Mouse (Mus musculus): Measurements from ENCODE around the gene Macrod1. TPM values are rescaled to one million over a fixed set of nuclear protein-coding genes. Genes with fewer than 3 reads are reported as not detected.

The Macrod1 gene
- total and polyA plus RNA-seq, 3 experiments, result 56.4 to 134 (median 65.1) TPM

DNA sequence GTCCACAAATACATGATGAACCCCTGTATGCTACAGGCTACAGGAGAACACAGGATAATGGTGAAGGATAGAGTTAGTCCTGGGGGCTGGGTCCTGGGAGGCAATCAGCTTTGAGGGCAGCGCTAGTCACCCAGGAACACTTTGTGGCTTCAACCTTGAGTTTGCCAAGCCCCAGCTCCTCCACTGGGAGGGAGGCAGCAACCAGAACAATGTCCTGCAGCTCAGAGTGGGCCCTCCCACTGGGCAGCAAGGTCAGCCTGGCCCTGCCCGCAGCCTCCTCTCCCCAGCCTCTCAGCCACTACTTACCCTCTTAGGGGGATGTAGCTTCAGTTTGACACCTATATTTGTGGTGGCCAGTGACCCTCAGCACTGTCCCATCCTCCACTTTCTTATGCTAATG is 111.8 kb downstream of the Macrod1 start:
- peak; percentile 46 for DNase-seq

GRCm38 (mm10) chr19:7170916-7171315 is 114.3 kb downstream of the Macrod1 start:
- peak; percentile 64 for DNase-seq

DNA sequence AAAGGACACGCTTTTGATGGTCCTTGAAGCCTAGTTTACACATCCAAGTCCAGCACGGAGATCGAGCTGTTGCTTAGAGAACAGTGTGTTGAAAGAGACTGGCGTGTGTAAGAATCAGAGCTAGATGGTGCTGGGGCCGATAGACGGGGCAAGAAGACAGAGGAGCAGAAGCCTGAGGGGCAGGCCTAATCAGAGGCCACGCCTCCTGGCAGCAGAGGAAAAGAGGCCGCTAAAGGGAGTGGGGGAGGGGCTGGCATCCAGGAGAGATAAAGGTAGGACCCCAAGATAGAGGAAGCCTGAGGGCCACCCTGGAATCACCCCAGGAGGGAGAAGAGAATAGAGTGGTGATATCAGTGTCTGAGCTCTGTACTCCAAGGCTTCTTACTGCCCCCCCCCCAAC is 114.8 kb downstream of the Macrod1 start:
- peak; percentile 26 for DNase-seq

DNA sequence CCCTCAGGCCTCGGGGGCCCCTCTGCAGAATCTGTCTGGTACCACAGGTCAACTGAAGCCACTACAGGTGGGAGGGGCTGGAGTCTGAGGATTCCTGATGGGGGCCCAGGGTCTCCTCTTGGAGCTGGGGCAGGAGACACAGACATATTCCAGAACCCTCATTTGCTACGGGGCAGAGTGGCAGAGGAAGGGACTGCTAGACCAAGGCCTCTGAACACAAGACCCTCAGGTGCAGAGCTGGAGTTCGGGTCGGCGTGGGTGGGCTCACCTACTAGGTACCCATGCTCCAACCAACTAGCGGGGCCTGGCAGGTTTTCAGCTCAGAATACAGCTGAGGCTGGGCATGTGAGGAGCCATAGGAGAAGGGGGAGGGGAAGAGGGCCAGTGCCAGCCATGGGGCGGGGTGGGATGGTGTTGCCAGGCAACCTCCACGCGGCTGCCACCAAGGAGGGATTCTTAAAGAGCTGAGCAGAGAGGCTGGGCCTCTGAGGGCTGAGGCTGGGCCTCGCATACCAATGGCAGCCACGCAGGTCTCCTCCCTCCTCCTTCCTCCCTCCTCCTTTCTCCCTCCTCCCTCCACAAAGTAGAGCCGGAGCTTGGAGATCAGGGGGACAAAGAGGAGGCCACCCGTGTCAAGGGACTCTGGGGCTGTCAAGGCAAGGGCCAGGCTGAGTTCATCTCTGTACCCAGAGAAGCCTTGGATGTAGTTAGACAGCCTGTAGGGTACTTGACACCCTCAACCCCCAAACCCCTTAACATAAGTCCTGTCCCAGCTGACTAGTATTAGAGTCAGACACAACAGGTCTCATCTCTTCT is 115.6 kb downstream of the Macrod1 start:
- no peak for DNase-seq

DNA sequence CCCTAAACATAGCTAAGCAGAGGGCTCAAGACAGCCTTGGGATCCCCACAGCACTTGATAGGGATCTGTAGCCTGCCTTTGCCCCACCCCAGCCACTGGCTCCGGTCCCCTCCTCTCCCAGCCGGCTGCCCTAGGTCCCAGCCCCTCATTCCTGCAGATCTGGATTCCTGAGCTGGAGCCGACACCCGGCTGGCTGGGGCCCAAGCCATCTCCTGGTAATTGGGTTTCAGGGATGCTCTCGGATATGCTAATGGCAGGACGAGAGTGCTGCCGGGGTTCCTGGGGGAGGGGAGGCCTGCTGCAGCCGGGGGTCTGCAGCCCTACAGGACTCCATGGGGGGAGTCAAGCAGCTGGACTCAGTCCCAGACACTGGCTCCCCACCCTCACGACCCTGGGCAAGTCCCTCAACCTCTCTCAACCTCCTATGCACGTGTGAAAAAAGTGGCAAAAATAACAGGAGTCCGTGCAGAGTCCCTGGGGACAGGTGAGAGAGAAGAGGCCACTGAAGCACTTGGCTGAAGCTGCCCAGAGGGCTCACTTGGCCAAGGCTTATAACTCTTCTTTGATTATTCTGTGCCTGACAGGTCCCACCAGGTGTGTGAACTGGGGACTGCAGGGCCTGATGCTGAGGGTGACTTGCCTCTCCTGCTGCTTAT is 119.6 kb downstream of the Macrod1 start:
- DNase-seq, result no peak

DNA sequence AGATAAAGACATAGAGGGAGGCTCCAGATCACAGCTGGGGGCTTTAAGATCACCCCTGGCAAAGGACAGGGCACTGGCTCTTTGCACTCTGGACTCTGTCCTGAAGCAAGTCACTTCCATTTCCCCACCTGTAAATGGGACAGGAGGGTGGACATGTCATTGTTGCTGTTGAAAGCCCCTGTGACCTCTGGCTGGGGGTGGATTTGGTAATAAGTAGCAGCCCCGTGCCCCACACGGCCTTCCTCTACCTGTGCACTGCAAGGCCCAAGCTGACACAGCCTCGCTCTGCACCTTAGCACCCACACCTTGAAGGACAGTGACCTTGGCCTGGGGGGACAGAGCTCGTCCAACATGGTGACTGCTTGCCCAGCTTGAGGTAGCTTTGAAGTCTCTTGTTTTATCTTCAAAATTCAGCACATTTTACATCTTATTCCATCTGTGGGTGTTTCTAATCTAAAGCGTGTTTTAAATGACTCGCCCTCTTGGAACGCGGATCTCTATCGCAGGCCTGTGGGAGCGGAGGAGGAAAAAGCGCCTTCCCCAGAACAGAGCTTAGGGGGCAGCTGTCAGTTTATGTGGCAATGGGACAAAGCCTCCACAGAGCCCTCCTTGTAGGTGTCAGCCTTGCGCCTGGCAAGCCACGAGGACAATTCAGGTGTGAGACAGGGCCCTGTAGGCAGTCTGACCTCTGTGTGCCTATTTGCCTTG is 121.3 kb downstream of the Macrod1 start:
- no peak for DNase-seq

- DNase-seq, result peak; percentile 42
Measured at GRCm38 (mm10) chr19:7178841-7179452, 122.3 kb downstream of the Macrod1 start.

GRCm38 (mm10) chr19:7180756-7181405 is 124.3 kb downstream of the Macrod1 start:
- DNase-seq, result peak; percentile 68

DNA sequence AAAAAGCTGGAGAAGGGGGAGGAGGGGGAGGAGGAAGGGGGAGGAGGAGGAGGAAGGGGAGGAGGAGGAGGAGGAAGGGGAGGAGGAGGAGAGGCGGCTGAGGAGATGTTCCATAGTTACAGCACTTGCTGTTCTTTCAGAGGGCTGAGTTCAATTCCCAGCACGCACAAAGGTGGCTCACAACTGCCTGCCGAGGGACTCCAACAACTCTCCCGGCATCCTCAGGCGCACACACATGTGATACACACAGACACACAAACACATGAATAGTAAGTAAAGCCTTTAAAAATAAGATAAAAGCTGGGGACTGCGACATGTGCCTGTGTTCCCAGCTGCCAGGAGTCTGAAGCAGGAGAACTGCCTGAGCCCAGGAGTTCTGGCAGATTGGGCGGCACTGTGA is 124.9 kb downstream of the Macrod1 start:
- no peak for DNase-seq

DNA sequence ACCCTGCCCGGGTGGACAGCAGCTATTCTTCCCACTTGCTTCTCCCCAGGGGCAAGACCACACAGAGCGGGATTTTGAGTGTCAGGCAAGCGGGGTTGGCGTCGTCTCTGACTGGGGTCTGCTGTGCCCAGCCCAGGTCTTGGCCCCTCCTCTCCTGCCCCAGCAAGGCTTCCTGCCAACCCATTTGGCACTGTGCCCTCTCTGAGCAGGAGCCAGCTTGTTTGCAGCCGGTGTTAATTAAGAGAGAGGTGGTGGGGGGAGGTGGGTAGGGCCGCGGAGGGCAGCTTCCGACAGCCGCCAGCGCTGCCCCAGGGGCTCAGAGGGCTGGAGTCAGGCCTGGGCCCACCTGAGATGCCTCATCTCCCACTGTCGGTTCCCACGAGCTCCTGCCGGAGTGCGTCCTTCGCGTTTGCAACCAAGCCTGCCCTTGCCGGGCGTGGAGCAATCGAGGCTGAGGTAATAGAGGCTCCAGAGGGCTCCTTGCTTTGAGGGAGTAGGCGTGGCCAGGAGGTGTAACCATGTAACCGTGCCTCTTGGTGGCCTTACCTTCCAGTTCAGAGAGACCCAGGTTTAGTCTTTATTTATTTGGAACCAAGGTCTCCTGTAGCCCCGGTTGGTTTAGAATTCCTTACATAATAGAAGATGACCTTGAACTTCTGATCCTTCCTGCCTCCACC is 125.8 kb downstream of the Macrod1 start:
- peak; percentile 76 for DNase-seq

- no peak for DNase-seq
Measured at GRCm38 (mm10) chr19:7183419-7183818, 126.8 kb downstream of the Macrod1 start.

DNA sequence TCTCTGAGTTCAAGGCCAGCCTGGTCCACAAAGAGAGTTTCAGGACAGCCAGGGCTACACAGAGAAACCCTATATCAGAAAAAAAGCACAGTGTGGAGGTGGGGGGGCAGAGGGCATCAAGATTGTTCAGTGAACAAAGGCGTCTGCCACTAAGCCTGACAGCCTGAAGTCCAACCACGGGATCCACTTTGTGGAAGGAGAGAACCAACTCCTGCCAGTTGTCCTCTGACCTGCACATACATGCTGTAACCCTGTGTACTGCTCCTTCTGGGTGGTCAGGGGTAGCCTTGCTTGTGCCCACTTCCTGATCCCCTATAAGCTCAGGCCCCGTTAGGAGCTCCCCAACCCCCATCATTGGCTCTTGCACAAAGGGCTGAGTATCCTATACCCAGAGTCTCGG is 128.4 kb downstream of the Macrod1 start:
- DNase-seq, result no peak

- no peak for DNase-seq
Measured at GRCm38 (mm10) chr19:7185715-7186291, 129.2 kb downstream of the Macrod1 start.

DNA sequence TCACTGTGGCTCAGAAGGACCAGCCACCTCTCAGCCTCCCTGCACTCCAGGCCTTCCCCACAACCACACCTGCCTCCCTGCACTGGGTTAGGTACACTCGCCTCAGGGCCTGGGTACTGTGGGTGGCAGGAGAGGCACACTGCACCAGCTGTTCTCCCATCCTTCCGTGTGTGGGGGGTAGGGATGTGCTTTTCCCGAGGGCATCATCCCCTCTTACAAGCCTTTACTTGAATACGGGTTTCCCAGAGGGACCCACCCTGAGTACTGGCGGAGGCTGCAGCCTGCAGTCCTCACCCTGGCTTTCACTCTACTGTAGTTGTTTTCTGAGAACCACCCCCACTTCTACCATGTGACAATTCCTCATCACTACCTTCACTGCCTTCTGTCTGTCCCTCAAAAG is 130.5 kb downstream of the Macrod1 start:
- no peak for DNase-seq

DNA sequence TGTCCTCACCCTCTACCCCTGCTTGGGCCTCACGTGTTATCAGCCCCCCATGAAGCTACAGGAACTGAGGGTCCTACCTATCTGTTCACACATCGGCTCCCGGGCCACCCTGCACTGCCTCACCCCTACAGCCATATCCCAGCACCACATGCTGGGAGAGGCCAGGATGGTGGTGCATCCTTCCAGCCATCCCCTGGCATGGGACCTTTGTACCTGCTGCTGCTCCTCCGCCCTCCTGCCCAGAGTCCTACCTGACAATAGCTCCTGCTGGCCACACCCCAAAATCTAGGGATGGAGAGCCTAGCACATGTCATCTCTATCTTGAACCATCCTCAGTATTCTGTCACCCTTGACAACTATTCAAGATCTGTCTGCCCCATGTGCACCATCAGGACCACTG is 132.4 kb downstream of the Macrod1 start:
- no peak for DNase-seq

- DNase-seq, result no peak
Measured at GRCm38 (mm10) chr19:7190986-7191385, 134.4 kb downstream of the Macrod1 start.

- no peak for DNase-seq
Measured at GRCm38 (mm10) chr19:7191639-7192038, 135.0 kb downstream of the Macrod1 start.

- DNase-seq, result no peak
Measured at GRCm38 (mm10) chr19:7192561-7192967, 136.0 kb downstream of the Macrod1 start.

- DNase-seq, result peak; percentile 75
Measured at GRCm38 (mm10) chr19:7195900-7196728, 139.5 kb downstream of the Macrod1 start.

DNA sequence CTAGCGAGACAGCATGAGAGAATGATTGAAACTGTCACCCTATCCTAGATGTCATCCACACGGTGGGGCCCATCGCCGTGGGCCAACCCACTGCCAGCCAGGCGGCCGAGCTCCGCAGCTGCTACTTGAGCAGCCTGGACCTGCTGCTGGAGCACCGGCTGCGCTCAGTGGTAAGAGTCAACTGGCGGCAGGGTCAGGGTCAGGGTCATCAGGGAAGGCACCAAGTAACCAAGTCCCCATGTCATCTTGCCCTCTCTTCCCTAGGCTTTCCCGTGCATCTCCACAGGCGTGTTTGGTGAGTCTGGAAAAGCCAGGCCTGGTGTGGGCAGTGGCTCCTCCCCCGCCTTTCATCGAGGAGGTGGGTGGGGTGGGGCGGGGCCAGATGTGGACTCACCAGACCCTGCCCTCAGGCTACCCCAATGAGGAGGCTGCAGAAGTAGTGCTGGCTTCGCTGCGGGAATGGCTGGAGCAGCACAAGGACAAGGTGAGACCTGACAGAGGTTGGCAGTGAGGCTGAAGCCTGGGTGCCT is 140.2 kb downstream of the Macrod1 start:
- peak; percentile 66 for DNase-seq
